Mouse (Mus musculus) MEL (cell line): ENCODE measurements around the gene Spen. TPM values are rescaled to one million over a fixed set of nuclear protein-coding genes. Genes with fewer than 3 reads are reported as not detected.

Experiments used
- DNase-seq: peaks from one replicate; pipeline ENCODE4 v3.0.0; 2011; ENCODE audit warnings: low read depth, low spot score
- H3K27ac ChIP-seq: 2 replicates; pipeline ENCODE4 v1.5.1; 2012; ENCODE audit warnings: low read depth, mild to moderate bottlenecking, control low read depth, low read length, moderate library complexity; ENCODE audit not compliant: control insufficient read depth
- H3K27me3 ChIP-seq, 2 experiments: fragments of 150-350 bp in 1 of 2; sonication (generic) in 1 of 2; 2 replicates each; pipeline ENCODE4 v1.6.1; 2012; ENCODE audit warnings: low read length in 2 of 2, mild to moderate bottlenecking in 2 of 2, improper control_type of control experiment in 1 of 2, moderate library complexity in 1 of 2; ENCODE audit not compliant: insufficient read depth in 2 of 2, control insufficient read depth in 1 of 2
- H3K36me3 ChIP-seq, 2 experiments: 2 replicates each; pipeline ENCODE4 v1.6.1; 2012 to 2014; ENCODE audit warnings: low read length in 2 of 2, improper control_type of control experiment in 1 of 2, inconsistent platforms in 1 of 2, mild to moderate bottlenecking in 1 of 2; ENCODE audit not compliant: insufficient read depth in 2 of 2, control insufficient read depth in 1 of 2
- H3K4me1 ChIP-seq, 2 experiments: fragments of 150-350 bp in 1 of 2; sonication (generic) in 1 of 2; 2 replicates each; pipeline ENCODE4 v1.6.1; 2012; ENCODE audit warnings: low read length in 2 of 2, improper control_type of control experiment in 1 of 2, mild to moderate bottlenecking in 1 of 2; ENCODE audit not compliant: insufficient read depth in 2 of 2, control insufficient read depth in 1 of 2
- H3K4me3 ChIP-seq, 2 experiments: fragments of 150-350 bp in 1 of 2; sonication (generic) in 1 of 2; 2 replicates each; pipeline ENCODE4 v1.5.1; 2012; ENCODE audit warnings: low read depth in 2 of 2, low read length in 2 of 2, mild to moderate bottlenecking in 2 of 2, moderate library complexity in 2 of 2, control low read depth in 1 of 2, improper control_type of control experiment in 1 of 2; ENCODE audit not compliant: control insufficient read depth in 1 of 2, insufficient read depth in 1 of 2
- H3K79me2 ChIP-seq: 2 replicates; pipeline ENCODE4 v1.6.1; 2012; ENCODE audit warnings: mild to moderate bottlenecking, low read length, moderate library complexity; ENCODE audit not compliant: control insufficient read depth, poor library complexity, insufficient read depth
- H3K9ac ChIP-seq: 2 replicates; pipeline ENCODE4 v1.6.1; 2012; ENCODE audit warnings: low read depth, mild to moderate bottlenecking, control low read depth, low read length, moderate library complexity; ENCODE audit not compliant: control insufficient read depth, poor library complexity, severe bottlenecking
- H3K9me3 ChIP-seq: fragments of 150-350 bp; sonication (generic); replicated peaks from 2 replicates; pipeline ENCODE4 v1.6.1; 2012; ENCODE audit warnings: mild to moderate bottlenecking, low read length, improper control_type of control experiment, moderate library complexity; ENCODE audit not compliant: insufficient read depth
- CHD1 ChIP-seq: IDR thresholded peaks from 2 replicates; pipeline ENCODE4 v1.6.1; 2012; ENCODE audit warnings: low read depth, mild to moderate bottlenecking, inconsistent platforms, low read length, improper control_type of control experiment
- CTCF ChIP-seq, 3 experiments: IDR thresholded peaks in 2 of 3; conservative IDR thresholded peaks in 1 of 3; 2 replicates each; pipeline ENCODE4 v1.5.1; 2011 to 2012; ENCODE audit warnings: low read length in 3 of 3, low read depth in 2 of 3, mild to moderate bottlenecking in 2 of 3, improper control_type of control experiment in 1 of 3, inconsistent platforms in 1 of 3, mixed read lengths in 1 of 3, moderate library complexity in 1 of 3; ENCODE audit not compliant: control insufficient read depth in 1 of 3, insufficient read depth in 1 of 3, poor library complexity in 1 of 3, severe bottlenecking in 1 of 3
- ELF1 ChIP-seq: IDR thresholded peaks from 2 replicates; pipeline ENCODE4 v1.6.1; 2014; ENCODE audit warnings: low read depth, mild to moderate bottlenecking, inconsistent platforms, low read length, improper control_type of control experiment, moderate library complexity
- HCFC1 ChIP-seq: IDR thresholded peaks from 2 replicates; pipeline ENCODE4 v1.6.1; 2012; ENCODE audit warnings: low read depth, mild to moderate bottlenecking, inconsistent platforms, low read length, improper control_type of control experiment, moderate library complexity
- MAX ChIP-seq: IDR thresholded peaks from 2 replicates; pipeline ENCODE4 v1.6.1; 2011; ENCODE audit warnings: low read length, improper control_type of control experiment
- MEF2A ChIP-seq: IDR thresholded peaks from 2 replicates; pipeline ENCODE4 v1.6.1; 2014; ENCODE audit warnings: low read depth, mild to moderate bottlenecking, inconsistent platforms, low read length, improper control_type of control experiment; ENCODE audit not compliant: poor library complexity, insufficient replicate concordance, severe bottlenecking; ENCODE audit errors: extremely low read depth
- MYC ChIP-seq: IDR thresholded peaks from 2 replicates; pipeline ENCODE4 v1.6.1; 2011; ENCODE audit warnings: low read depth, mild to moderate bottlenecking, low read length, improper control_type of control experiment, moderate library complexity
- NELFE ChIP-seq: IDR thresholded peaks from 2 replicates; pipeline ENCODE4 v1.6.1; 2011; ENCODE audit warnings: low read depth, low read length, improper control_type of control experiment
- NRF1 ChIP-seq: IDR thresholded peaks from 2 replicates; pipeline ENCODE4 v1.6.1; 2014; ENCODE audit warnings: low read depth, mild to moderate bottlenecking, inconsistent platforms, low read length, improper control_type of control experiment, moderate library complexity; ENCODE audit not compliant: poor library complexity, insufficient read depth, severe bottlenecking
- POLR2A ChIP-seq, 2 experiments: IDR thresholded peaks; 2 replicates each; pipeline ENCODE4 v1.6.1; 2011 to 2012; ENCODE audit warnings: low read length in 2 of 2, mild to moderate bottlenecking in 2 of 2, control low read depth in 1 of 2, improper control_type of control experiment in 1 of 2, low read depth in 1 of 2, moderate library complexity in 1 of 2; ENCODE audit not compliant: control insufficient read depth in 1 of 2, insufficient read depth in 1 of 2, poor library complexity in 1 of 2
- RAD21 ChIP-seq: IDR thresholded peaks from 2 replicates; pipeline ENCODE4 v1.6.1; 2011; ENCODE audit warnings: mild to moderate bottlenecking, low read depth, low read length, improper control_type of control experiment
- SMC3 ChIP-seq: IDR thresholded peaks from 2 replicates; pipeline ENCODE4 v1.6.1; 2011; ENCODE audit warnings: low read depth, low read length, improper control_type of control experiment
- TAL1 ChIP-seq: IDR thresholded peaks from 2 replicates; pipeline ENCODE4 v1.6.1; 2012; ENCODE audit warnings: mild to moderate bottlenecking, inconsistent platforms, low read length, moderate library complexity, mixed read lengths
- TCF12 ChIP-seq: IDR thresholded peaks from 2 replicates; pipeline ENCODE4 v1.6.1; 2014; ENCODE audit warnings: low read depth, mild to moderate bottlenecking, inconsistent platforms, low read length, improper control_type of control experiment, moderate library complexity
- ZKSCAN1 ChIP-seq: IDR thresholded peaks from 2 replicates; pipeline ENCODE4 v1.6.1; 2012; ENCODE audit warnings: low read depth, mild to moderate bottlenecking, inconsistent platforms, low read length, improper control_type of control experiment, moderate library complexity
- ZNF384 ChIP-seq: IDR thresholded peaks from 2 replicates; pipeline ENCODE4 v1.6.1; 2012; ENCODE audit warnings: low read depth, mild to moderate bottlenecking, inconsistent platforms, low read length, improper control_type of control experiment
- polyA plus RNA-seq, 2 experiments: library from polyadenylated mRNA; stranded (reverse) in 1 of 2; unstranded in 1 of 2; fragments of >175 nt in 1 of 2; fragments of >200 nt in 1 of 2; gene quantifications; 2 replicates each; pipeline versions ENCODE4 v1.2.1 to v1.2.4; 2012; ENCODE audit warnings: low replicate concordance in 2 of 2, low read depth in 1 of 2; ENCODE audit not compliant: insufficient read length in 2 of 2, insufficient read depth in 1 of 2, missing spikeins in 1 of 2
- total RNA-seq: library from RNA; depleted of rRNA; stranded (reverse); fragments of 300-350 nt; gene quantifications from 2 replicates; pipeline ENCODE4 v1.2.3, GENCODE M21; 2012

The Spen gene
- total and polyA plus RNA-seq, 3 experiments, result 11.9 to 102 (median 46.9) TPM

DNA sequence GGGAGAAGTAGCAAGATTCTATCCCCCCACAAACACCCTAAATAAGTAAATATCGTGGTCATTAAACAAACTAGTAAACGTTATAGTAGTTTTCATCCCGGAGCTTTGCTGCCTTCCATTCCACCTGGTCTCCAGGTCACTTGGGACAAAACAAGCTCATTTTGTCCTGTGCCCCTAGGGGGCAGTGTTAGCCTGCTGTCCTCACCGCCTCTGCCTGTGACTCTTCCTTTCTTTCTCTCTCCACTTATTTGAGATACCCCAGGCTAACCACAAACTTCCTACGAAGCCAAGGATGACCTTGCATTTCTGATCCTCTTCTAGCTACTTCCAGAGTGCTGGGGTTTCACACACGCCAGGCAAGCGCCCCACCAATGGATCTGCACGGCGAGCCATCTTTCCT is 107.4 kb downstream of the Spen start (continued):
- TF ChIP-seq HCFC1 (no peak), ZKSCAN1 (no peak), NRF1 (no peak), MYC (no peak), SMC3 (peak; percentile 85), TCF12 (no peak), CHD1 (no peak), ELF1 (no peak), RAD21 (peak; percentile 94), TAL1 (no peak), ZNF384 (0 out of 2 replicates have a peak, but pooled peaks have one; percentile 25), MEF2A (no peak), MAX (no peak), POLR2A (IDR thresholded peaks at IDR 0.05; ENCODE audit: control insufficient read depth in 1 of 2, insufficient read depth in 1 of 2, low read depth in 1 of 2, low read length in 2 of 2, poor library complexity in 1 of 2) (no peak), NELFE (no peak)

DNA sequence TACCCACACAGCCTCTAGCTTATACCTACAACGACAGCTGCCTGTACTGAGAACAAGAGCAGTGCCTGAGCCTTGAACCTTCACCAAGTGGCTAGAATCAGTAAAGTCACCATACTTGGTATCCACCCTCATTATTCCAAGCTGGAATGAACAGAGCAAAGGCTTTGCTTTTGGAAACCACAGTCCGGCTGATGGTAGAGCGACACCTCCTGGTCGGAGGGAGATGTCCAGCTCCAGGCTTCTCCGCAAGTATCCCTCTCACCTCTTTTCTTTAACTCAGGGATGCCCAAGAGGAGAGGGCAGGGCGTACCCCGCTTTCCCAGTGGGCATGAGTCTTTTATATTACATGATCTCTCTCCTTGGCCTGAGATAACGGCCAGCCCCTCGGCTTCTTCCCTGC is 108.5 kb downstream of the Spen start:
- H3K4me3 ChIP-seq, result no peak overlapping the region
- peak; percentile 56 for DNase-seq
- no peak overlapping the region for H3K27ac ChIP-seq
- no peaks in the 10 kb centered on the region for H3K27me3 ChIP-seq
- H3K9me3 ChIP-seq, result no peaks in the 10 kb centered on the region
- no peak overlapping the region for H3K9ac ChIP-seq
- no peaks in the 10 kb centered on the region for H3K79me2 ChIP-seq
- H3K36me3 ChIP-seq, result no peaks in the 10 kb centered on the region
- H3K4me1 ChIP-seq, result no peaks in the 10 kb centered on the region
- TF ChIP-seq SMC3 (peak; percentile 59), RAD21 (peak; percentile 28), MEF2A (no peak), CTCF (IDR thresholded peaks at IDR 0.05 in 2 of 3, conservative IDR thresholded peaks at IDR 0.05 in 1 of 3; ENCODE audit: control insufficient read depth in 1 of 3, insufficient read depth in 1 of 3, low read depth in 2 of 3, low read length in 3 of 3, poor library complexity in 1 of 3, severe bottlenecking in 1 of 3) (peak; percentile 64 to 74 (median 70))
- TF ChIP-seq, all 39 proteins: peak for 3

DNA sequence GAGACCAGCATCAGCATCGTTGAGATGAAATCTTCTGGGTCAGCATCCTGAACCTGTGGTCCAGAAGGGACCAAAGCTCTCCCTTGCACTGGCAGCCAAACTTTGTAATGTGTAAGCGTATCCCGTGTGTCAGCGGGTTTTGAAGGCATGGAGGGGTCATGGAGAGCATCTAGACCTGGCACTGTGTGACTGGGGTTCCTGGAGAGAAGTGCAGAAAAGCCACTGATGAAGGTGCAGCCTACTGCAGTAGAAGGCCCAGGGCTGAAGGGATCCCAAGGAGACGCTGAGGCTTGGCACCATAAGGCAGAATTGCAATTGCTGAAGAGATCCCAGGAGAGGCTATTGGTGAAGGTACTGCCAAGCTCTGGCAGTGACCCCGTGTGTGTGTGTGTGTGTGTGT is 109.0 kb downstream of the Spen start:
- no peak overlapping the region for H3K27ac ChIP-seq
- no peak for DNase-seq
- TF ChIP-seq ELF1 (no peak), ZKSCAN1 (no peak)
- TF ChIP-seq, all 39 proteins: peak for 0
- H3K9ac ChIP-seq, result no peak overlapping the region
- no peaks in the 10 kb centered on the region; a peak in 1 of 4 replicates for H3K27me3 ChIP-seq
- no peaks in the 10 kb centered on the region for H3K9me3 ChIP-seq
- H3K79me2 ChIP-seq, result no peaks in the 10 kb centered on the region
- H3K4me1 ChIP-seq, result no peaks in the 10 kb centered on the region
- H3K36me3 ChIP-seq, result no peaks in the 10 kb centered on the region
- no peak overlapping the region for H3K4me3 ChIP-seq
